Mouse (Mus musculus) adrenal gland, adult 8-10 months (tissue): Measurements from ENCODE around the gene Prdm15. TPM values are rescaled to one million over a fixed set of nuclear protein-coding genes. Genes with fewer than 3 reads are reported as not detected.

ENCODE experiments used
- DNase-seq: peaks from one replicate; pipeline ENCODE4 v3.0.0; 2022
- total RNA-seq, 4 experiments: library from RNA; stranded (reverse); gene quantifications; 2 replicates each; pipeline ENCODE4 v1.2.4; 2022

Gene Prdm15
- total RNA-seq, 4 experiments from 2014 or later = 8.8 to 17.4 (median 16.7) TPM

DNA sequence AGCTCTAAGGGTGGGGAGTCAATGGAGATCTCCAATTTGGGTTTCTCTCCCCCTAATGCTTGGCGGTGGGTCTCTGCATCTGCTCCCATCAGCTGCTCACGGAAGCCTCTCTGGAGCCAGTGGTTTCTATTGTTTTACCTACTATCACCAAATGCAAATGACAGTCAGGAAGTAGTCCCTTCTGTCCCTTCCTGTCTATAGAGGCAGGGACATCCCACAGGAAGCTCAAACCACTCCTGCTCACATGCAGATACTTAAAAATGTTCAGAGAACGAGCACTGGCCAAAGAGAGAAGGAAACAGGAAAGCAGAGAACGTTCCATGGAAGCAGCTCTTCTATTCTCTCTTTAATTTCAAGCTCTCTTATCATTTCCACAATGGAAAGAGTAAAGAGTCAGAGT lies 32.1 kb downstream of the Prdm15 start:
- DNase-seq = no peak

DNA sequence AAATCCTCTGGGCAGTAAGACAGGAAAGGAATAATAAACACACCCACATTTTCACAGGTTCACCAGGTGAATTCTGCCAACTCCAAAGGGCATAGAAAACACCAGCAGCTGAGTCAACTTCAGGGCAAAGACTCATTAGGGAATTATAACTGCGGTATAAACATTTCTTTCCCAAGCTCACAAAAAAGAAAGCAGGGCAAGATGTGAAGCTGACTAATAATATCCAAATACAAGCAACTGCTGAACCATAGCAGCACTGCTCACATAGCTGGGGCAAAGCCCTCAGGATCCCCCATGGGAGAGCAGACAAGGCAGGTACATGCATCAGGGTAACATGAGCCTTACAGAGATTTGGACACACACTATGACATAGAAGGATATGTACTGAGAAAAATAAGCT lies 34.2 kb downstream of the Prdm15 start:
- DNase-seq = no peak

DNA sequence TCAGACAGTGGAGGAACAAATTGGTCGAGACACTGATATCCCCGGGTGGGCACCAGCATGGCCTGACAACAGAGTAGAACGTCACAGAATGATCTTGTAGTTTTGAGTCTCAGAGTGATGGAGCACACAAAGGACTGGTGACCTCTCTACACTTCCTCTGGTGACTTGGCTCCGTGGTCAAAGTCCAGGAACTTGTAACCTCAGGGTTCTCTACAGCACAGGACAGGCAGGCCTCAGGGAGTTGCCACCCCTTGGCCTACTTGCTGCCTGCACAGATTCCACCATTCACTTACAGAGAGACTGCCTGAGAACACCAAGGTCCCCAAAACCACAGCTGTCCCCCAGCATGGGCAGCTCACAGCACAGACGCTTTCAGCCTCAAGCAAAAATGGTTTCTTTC lies 36.4 kb downstream of the Prdm15 start:
- no peak for DNase-seq

DNA sequence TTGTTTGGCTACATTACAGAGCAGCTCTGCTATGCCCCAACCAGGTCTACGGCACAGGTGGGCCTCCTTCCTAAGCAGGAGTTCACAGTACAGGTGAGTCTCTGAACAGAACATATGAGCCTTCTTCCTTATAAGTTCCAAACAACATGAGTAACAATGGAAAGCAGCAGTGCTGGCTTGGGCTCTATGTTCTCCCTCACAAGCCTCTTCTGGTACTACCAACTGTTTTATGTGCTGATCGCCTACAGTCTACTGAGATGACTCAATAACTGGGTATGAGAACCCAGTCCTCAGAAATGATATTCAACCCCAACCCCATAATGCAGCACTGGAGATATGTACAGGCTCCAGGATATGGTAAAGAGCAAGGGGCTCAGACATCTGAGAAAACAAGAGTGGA lies 37.6 kb downstream of the Prdm15 start:
- DNase-seq = no peak

DNA sequence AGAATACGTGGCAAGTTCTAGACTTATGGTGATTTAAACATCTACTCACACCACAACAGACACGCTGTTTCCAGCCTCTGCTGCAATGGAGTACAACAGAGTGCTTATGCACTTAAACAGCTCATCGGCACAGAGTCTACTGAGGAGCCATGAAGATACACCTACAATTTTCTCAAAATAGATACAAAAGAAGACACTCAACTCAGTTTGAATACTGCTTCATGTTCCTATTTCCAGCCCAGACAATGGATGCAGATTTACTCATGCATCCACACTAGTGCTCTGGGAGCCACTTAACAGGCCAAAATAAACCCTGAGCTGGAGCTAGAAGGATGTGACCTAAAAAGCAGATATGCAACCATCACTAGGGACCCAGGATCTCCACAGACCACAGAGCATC lies 42.8 kb downstream of the Prdm15 start:
- DNase-seq = no peak

DNA sequence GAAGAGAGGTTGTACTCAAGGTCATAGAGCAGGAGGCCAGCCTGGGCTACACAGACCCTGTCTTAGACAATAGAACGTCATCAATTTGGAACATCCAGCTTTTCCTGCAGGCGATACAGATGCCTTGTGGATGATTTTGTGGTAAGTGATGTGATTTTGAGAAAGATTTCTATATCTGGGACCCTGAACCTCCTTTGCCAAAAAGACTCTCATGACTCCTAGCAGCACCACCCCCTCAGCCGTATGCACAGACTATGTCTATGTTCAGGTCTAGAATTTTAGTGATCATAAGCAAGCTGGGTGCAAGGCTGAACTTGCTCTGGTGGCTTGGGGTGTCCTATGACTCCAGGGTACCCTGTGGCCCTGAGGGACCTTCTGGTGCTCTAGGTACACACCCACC lies 46.0 kb downstream of the Prdm15 start:
- DNase-seq = no peak

DNA sequence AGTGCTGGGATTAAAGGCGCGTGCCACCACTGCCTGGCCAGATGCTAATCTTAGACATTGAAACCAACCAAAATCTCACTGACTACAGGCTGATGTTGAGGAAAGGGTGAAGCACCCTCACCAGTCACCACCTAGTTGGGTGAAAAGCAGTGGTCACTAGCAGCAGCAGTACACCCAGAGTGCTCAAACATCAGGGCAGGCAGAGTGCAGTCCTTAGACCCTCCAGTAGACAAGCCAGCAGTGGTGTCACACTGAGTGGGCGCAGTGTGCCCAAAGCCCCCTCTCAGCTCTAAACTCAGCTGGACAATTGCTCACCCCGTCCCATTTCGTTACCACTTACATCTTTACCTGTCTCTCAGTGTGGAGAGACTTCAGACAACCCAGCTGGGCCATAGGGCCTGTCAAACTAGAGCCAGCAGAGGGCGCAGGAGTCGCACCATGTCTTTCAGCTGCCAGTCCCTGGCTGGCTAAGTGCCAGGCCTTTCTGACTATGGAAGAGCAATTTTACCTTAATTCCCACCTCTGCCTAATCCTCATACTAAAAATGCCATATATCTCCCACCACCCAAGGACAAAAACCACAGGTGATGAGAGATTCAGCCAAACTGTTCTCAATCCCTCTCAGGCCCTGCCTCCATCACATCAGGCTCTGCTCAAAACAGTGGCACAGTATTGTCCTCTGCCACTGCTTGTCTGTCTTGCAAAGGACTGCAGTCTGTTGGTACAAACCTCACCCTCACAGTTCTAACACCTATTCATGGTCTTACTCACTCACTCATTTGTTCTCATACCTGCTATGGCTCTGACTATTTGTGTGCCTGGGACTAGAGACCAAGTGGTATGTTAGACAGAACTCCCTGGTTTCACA lies 46.7 kb downstream of the Prdm15 start:
- DNase-seq = peak; percentile 67

DNA sequence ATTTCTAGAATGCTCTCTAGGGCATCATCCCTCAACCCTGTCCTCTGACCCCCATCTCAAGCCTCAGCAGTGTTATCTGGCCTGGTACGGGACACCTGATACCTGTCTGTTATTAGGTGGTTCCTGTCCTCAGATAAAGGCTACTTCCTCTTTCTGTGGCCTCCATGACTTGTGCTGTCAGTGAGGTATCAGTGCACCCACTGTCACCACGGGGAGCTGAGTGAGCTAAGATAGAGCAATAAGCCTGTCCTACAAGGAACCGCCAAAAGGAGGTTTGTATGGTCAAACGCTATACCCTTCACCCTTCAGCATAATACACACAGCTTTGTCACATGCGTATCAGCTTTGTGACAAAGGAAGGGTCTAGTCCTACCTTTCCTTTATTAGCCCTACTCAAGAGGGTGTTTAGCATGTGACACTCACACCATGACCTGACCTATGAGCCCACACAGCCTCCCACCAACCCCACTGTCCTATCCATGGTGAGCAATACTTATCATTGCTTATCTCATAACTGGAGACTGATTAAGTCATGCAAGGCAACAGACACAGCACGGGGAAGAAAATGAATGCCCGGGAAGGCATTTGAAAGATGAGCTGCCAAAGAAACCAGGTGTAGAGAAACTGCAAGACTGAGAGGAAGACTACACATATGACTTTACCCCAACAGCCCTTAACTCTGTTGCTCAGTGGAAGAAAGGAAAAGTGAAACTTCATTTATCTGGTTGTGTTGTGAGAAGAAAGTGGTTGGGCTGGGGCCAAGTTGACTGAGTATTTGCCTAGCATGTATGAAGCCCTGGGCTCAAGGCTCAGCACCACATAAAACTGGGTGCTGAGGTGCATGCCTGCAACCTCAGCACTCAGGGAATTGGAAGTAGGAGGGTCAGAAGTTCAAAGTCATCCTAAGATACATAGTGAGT lies 53.4 kb downstream of the Prdm15 start:
- DNase-seq = no peak

DNA sequence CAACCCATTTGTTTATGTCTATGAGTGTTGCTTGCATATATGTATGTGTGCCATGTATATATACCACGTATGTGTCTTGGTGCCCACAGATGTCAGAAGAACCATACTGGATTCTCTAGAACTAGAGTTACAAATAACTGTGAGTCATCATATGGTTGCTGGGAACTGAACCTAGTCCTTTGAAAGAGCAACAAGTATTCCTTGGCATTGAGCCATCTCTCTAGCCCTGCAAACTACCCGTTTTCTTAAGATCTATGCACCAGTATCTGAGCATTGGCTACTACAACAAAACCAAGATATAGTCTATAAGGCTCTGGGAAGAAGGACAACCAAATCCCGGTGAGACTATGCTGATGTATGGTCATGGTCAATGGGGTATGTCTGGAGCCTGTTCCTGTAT lies 54.4 kb downstream of the Prdm15 start:
- DNase-seq = no peak

DNA sequence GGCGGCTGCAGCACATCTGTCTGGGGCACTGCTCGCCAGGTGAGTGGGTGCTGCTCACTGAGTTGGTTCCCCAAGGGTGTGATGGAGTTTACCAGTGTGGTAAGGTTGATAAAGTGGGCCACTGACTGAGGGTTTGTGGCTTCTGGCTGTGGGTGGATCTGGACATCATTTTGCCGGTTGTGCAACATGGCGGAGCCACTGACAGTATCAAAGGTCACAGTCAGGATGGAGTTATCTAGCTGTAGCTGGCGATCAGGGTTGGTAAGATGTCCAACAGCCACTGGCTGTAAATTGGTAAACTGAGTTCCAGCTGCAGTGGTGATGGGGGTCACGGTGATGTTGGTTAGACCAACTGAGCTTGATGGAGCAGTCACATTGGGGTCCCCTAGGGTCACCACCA lies 57.4 kb downstream of the Prdm15 start:
- no peak for DNase-seq

DNA sequence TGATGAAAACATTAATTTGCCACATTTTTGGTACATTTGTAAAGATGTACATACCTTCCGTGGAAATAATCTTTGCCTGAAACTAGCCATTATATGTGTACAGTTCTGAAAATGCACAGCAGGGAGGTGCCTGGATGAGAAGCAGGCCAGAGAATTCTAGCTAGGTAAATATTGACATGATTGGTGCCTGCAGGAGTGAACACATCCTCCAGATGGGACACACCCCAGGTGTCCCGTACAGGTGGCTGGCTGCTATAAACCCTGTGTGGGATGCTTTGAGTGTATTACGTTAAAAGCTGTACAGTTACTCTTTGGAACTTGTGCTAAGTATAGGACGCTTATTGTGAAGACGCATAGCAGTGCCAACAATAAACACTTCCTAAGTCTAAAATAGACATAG lies 68.6 kb downstream of the Prdm15 start:
- DNase-seq = no peak

DNA sequence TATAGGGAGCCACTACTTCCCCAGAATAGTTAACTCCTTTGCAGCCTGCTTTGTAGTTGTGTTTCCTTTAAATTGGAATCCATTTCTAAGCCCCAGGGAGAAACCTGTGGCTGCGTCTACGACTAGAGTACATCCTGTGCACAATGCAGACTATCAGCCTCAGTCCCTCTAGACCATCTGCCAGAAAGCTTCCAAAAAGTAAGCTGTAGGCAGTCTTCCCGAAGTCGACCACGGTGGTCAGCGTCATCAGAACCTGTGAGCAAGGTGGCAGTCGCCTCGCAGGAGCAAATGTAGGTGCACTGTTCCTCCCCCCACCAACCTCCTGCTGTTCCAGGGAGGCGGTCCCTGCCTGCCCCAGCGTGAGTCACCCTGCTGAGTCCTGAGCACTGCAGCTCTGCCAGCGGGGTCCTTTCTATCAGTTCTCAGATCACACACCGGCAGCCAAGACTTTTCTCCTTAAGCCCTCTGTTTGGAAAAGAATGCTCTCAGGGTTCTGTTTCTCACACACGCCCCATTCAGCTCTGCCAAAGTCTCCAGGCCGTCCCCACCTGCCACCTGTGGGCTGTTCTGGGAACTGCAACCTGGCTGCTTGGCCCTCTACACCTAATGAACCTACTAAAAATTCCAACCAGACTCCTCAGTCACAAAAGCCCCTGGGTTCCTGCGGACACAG lies 73.2 kb downstream of the Prdm15 start:
- peak; percentile 53 for DNase-seq

DNA sequence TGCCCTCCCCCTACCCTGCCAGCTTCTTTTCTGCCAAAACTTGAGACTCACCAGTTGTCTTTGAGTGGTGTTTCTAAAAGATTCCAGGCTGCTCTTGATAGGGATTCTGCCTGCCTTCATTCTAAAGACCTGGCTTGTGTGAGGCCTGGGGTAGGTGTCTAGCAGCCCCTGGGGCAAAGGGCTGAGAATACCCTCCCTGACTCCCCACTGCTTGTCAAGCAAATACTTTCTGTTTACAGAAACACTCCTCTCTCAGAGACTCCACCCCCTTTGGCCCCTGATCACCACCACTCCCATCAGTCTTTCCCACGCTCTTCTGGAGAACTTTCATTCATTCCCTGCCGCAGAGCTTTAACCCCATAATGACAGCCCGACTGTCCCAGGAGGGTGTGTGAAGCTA lies 85.1 kb downstream of the Prdm15 start:
- DNase-seq = no peak

DNA sequence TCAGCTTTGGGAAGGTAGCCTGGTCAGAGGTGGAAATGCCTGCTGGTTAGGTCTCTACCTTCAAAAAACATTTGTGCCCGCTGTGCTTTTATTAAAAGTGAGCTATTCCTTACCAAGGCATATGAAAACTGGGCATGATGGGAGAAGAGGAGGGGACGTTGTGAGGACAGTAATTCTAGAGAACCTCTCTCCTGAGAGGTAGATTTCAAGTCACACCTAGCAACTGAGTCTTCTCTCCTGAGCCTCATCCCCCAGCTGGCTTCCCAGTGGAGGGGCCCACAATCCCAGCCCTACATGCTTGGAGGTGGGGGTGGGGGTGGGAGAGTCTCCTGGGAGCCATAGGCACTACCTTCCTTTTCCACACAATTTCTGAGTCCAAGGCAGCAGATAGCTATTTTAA lies 87.0 kb downstream of the Prdm15 start:
- DNase-seq = no peak

DNA sequence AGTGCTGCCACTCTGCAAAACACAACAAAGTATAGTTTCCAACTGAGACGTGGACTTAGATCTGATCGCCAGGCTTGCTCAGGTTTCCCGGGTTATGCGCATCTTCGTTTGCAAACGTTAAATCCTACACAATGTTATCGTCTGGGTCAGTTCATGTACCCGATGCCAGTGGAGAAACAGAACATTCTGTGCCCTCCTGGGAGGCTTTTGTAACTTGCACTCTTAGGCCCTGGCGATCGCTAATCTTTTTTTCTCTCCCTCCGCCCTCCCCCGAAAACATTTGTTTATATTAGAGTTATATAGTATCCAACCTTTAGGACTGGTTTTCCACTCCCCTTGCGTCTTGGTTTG lies 87.7 kb downstream of the Prdm15 start:
- DNase-seq = no peak

DNA sequence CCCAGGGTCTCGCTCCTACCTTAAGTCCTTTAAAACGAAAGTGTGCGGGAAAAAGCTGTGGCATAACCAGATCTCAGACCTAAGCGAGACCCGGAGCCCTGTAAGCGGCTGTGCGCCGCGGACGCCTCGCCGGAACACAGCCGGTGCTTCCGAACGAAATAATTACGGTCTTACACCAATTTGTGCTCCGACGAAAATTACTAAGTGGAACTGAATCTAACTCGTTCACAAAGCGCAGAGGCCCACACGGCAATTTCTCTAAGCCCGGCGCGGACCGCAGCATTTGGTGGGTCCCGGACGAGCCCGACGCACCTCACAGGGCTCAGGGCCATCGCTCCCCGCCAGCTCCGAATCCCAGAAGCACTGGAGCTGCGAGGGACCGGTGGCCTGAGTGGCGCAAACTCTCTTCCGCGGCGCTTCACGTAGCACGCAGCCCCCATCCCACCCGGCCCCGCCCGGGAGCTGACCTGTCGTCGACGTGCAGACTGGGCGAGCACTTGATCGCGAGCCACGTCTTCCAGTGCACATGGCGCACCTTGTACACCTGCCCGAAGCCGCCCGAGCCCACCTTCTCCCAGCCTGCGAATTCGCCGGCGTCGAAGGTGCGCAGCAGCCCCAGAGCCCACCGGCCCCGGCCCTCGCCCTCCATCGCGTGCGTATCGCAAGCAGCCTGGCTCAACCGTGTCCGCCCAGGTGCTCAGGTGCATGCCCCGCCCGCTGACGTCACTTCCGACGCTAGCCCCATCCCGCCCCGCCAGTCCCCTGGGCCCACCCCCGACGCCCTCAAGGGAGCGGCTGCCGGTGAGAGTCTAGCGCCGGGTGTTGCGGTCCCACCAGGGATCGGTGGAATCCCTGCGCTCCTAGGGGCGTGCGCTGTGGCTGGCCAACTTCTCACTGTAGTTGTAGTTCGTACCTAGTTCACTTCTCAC lies 88.3 kb downstream of the Prdm15 start, which contains the start of gene Ripk4:
Ripk4 (minus strand) TSS at position 727 of the 929 bp plus-strand sequence.
- no peak for DNase-seq

DNA sequence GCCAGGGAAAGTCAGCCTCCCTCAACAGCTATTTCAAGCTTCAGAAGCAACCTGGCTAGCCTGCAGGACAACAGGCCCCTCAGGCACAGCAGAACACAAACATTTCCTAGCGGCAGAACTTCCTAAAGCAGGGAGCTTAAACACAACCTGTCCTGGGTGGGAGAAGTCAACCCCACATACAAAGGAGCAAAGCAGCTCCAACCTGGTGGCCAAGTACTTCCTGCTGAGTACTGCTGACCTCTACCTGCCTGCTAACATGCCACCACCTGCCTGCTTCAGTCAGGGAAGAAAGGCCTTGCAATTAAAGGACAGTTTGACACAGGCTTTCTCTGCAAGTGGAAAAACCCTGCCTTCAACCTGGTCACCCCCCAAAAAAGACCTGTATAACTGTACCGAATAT lies 89.9 kb downstream of the Prdm15 start:
- no peak for DNase-seq

DNA sequence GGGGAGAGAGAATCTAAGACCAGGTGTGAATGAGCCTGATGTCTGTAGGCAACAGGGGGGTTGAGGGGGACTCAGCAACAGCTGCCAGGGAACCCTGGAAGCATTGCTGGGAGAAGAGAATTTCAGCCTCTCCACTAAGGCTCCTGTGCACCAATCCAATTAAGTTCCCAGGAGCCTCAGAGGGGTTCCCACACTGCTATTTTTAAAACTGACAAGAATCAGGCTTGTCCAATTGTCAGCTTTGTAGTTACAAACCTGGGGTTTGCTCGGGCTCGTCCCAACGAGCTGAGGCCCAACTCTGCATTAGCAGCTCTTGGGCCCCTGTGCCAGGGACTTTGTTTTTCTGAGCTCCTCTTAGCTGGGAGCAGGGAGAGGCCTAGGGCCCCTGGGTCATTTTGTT lies 92.0 kb downstream of the Prdm15 start:
- no peak for DNase-seq

DNA sequence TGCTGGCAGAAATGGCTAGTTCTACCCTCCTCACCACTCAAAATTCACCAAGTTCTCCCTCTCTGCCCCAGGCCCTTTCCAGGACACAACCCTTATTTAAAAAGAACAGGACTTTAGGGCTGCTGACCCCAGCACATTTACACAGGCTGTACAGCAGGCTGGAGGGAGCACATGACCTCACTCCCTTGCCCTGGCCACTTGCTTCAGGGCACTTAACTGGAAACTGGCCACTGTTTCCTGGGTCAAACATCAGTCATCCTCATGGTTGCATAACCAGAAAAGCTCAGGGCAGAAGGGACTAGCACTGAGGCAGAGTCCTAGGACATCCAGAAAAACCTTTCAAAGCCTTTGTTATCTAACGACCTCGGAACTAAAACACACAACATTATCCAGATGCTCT lies 93.4 kb downstream of the Prdm15 start:
- DNase-seq = peak; percentile 31

DNA sequence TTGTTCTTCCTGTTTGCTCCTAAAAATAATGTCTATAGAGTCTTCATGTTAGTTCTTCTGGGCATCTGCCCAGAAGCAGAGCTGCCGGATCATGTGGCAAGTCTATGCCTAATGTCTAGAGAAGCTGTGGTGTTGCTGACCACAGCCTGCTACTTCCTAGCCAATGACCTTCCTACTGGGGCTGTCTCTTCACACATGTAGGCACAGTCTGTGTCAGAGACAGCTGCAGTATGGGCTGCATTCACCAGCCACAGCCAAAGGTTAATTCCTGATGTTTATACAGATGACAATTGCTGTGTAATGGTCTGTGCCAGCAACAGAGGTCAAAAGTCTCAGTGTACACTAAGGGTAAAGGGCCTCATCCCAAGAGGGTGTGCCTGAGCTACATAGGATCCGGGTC lies 95.2 kb downstream of the Prdm15 start:
- DNase-seq = no peak

DNA sequence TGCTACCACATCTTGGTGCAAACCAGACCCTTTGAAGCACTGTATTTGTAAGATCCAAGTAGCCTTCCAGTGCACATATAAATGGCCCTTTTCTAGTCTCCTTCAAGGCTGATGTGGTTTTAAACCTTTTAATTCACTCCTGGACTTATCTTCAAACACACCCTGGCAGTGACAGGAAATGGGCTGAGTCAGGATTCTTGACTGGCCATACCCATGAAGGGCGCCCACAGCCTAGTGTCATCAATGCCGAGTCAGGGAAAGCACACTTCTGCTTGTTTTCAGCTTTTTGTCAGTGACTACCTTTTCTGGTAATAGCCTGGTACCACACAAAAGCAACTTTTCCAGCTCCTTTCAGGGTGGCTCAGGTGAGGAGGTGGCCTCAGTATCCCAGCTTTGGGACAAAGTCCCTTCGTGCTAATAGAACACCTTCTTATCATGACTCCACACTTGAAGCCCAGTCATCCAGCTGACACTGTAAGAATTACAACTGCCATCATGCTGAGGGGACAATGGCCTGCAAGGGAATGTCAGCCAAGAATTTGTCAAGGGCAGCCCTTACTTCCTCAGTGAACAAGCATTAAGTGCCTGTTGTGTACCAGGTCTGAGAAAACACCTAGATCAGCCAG lies 99.2 kb downstream of the Prdm15 start:
- DNase-seq = no peak
